Mouse (Mus musculus): ENCODE data around the gene Grn.

The Grn gene

GRCm38 (mm10) chr11:102425555-102426316 lies 4.4 kb upstream of the Grn start:
- no peak for DNase-seq (ENCODE audit: low spot score in 2 of 2)

DNA sequence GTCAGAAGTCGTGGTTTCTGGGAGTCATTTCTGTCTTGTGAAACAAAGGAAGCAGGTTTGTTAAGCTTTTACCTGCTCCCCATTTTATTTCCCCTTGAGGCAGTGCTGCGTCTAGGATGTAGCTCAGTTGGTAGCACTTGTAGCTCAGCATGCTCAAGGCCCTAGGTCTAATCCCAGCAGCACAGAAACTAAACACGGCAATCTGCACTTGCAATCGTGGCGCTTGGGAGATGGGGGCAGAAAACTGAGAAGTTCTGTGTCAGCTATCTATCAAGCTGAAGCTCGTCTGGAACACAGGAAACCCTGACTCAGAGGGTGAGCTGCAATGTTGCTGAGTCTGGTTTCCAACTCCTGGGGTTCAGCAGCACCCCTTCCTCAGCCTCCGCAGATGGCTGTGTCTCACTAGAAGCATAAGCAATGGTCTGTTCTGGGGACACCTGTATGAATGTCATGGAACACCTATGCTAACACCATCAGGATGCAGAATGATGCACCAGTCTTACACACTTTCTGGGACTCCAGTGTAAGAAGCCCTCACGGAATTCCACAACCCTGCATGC lies 1.1 kb upstream of the Grn start:
- DNase-seq (ENCODE audit: low spot score in 2 of 2): no peak

DNA sequence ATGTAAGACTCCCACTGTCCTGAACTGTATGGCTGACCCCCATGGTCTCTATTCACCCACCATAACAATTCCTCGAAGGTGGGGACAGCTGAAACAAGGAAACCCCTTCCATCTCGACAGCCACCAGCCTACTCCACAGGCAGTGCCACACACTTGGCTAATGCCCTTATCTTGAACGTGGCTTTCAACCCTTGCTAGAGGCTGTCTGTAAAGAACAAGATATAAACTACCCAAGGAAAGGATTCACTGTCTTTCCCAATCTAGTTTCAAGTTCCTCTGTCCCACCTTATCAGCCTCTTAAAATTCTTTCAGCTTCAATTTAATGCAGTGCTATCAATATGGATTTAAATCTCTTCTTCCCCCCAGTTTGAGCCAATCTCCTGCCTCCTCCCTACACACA lies 564 bp upstream of the Grn start:
- DNase-seq (ENCODE audit: low spot score in 2 of 2): no peak

DNA sequence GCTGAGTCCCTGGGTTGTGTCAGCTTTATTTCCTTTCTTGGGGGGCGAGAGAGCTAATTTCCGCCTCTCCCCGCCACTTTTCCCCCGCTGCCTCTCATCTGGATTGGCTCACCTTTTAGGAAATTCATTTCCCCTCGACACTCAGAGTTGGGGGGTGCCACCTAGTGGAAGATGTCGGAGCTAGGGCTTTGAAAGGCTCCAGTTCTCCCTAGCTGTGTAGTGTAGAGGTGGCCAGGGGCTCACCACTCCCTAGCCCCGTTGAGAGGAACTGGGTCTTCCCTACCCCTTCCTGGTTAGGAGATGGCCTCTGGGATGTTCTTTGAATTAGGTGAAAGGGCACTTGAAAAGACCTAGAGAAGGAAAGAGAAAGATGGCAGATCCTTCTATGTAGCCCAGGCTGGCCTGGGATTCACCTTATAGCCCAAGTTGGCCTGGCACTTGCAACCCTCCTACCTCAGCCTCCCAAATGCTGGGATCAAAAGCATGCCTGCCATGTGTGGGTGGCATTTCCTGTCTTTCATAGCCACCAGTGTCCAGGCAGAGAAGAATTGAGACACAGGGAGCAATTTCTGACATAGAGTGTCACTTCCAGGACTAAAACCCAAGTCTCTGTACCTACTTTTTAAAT lies 1.0 kb downstream of the Grn start:
- DNase-seq (ENCODE audit: low spot score in 2 of 2): peak; percentile 77 to 81

GRCm38 (mm10) chr11:102431728-102432114 lies 1.6 kb downstream of the Grn start:
- DNase-seq (ENCODE audit: low spot score in 2 of 2): no peak

DNA sequence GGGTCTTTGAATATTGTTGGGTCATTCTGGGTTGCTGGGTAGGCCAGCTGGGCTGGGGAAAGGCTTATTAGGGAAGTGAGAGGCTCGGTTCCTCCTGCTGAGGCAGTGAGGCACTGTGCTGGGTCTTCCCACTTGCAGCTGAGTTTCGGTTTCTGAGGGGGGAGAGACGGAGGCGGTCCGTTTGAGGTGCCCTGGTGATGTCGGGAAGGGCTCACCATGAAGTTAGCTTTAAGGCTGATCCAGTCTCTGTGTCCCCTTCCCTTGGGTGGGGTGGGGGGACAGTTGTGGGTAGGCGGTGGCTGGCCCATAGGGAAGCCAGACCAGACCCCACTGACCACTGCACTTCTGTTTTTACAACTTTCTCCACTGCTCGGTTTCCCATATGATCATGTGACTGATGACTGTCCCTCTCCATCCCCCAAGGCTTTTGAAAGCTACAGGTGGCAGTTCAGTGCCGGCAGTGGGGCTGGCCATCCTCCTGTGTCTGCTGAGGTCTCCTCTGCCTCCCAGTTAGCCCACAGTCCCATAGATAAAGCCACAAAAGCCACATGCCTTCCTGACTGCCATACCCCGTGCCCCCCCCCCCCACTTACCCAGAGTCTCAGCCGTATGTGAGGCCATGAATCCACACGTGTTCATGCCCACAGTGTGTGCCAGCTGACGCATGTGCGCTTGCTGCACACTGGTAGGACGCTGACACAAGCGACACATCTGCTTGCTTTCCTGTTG lies 2.2 kb downstream of the Grn start:
- DNase-seq (ENCODE audit: low spot score in 2 of 2): peak; percentile 88 to 89

DNA sequence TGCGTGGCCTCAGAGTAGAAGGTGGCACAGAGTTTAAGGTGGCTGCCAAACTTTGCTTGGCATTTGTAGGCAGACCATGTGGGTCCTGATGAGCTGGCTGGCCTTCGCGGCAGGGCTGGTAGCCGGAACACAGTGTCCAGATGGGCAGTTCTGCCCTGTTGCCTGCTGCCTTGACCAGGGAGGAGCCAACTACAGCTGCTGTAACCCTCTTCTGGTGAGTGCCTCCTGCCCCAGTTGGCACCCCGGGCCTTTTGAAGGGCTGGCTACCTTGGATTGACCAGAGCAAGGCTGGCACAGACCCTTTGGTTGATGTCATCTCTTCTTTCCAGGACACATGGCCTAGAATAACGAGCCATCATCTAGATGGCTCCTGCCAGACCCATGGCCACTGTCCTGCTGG lies 2.8 kb downstream of the Grn start:
- DNase-seq (ENCODE audit: low spot score in 2 of 2): no peak

DNA sequence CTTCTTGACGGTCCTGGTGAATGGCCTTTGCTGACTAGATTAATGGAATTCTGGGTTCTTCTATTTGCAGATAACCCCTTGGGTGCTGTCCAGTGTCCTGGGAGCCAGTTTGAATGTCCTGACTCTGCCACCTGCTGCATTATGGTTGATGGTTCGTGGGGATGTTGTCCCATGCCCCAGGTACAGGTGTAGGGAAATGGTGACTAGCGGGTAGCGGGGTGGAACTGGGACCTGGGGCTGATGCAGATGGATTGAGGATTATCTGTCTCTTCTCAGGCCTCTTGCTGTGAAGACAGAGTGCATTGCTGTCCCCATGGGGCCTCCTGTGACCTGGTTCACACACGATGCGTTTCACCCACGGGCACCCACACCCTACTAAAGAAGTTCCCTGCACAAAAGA lies 3.8 kb downstream of the Grn start:
- DNase-seq (ENCODE audit: low spot score in 2 of 2): no peak

DNA sequence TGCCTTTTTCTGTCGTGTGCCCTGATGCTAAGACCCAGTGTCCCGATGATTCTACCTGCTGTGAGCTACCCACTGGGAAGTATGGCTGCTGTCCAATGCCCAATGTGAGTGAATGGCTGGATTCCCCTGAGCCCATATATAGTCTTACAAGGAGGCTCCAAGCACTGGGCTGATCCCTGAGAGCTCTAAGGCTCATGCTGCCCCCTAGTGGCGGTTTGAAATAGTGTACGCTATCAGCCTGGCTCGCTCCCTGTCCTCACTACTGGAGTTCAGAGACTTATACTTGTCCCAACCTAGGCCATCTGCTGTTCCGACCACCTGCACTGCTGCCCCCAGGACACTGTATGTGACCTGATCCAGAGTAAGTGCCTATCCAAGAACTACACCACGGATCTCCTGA lies 4.3 kb downstream of the Grn start:
- peak; percentile 73 to 76 for DNase-seq (ENCODE audit: low spot score in 2 of 2)

- DNase-seq (ENCODE audit: low spot score in 2 of 2): no peak
Measured at GRCm38 (mm10) chr11:102434816-102435705, 4.9 kb downstream of the Grn start.

GRCm38 (mm10) chr11:102435754-102436470 lies 5.8 kb downstream of the Grn start:
- DNase-seq (ENCODE audit: low spot score in 2 of 2): no peak

DNA sequence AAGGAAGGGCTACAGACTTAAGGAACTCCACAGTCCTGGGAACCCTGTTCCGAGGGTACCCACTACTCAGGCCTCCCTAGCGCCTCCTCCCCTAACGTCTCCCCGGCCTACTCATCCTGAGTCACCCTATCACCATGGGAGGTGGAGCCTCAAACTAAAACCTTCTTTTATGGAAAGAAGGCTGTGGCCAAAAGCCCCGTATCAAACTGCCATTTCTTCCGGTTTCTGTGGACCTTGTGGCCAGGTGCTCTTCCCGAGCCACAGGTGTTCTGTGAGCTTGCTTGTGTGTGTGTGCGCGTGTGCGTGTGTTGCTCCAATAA lies 6.3 kb downstream of the Grn start:
- DNase-seq (ENCODE audit: low spot score in 2 of 2): no peak

DNA sequence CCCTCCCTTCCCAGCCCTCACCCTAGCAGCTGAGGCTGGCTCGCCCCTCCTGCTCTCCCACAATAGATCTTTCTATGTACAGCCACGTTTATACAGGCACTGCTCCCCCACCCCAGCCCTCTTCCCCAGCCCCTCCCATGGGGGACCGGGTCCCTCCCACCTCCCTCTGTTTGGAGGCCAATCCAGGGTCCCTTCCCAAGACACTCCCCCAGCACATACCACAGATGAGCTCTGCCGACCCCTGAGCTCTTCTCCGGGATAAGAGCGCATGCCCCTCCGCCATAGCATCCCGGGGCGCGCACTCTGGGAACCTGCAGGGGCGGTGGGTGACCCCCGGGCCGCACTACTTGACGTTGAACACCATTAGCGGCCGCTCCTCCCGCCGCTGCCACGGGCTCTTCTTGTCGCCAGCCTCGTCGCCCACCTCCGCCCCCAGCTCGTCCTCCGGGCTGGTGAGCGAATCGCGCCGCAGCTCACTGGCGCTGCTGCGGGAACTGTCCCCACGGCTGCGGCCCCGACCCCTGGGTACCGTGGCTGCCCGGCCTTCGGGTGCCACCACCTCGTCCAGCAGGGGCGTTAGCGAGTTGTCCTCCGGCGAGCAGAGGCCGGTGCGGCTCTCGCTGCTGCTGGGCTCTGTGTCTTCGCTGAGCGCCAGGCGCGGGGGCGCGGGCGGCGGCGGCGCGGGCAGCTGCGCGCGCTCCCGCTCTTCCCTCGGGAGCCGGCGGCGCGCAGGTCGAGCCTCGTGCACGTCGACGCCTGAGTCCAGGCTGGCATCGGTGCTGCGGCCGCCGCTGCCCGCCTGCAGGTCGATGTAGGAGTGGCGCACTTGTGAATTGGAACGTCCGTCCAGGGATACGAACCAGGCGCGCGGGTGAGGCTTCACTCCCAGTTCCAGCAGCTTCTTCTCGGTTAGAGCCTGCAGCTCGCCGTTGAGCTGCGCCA lies 7.3 kb downstream of the Grn start:
- no peak for DNase-seq (ENCODE audit: low spot score in 2 of 2)

DNA sequence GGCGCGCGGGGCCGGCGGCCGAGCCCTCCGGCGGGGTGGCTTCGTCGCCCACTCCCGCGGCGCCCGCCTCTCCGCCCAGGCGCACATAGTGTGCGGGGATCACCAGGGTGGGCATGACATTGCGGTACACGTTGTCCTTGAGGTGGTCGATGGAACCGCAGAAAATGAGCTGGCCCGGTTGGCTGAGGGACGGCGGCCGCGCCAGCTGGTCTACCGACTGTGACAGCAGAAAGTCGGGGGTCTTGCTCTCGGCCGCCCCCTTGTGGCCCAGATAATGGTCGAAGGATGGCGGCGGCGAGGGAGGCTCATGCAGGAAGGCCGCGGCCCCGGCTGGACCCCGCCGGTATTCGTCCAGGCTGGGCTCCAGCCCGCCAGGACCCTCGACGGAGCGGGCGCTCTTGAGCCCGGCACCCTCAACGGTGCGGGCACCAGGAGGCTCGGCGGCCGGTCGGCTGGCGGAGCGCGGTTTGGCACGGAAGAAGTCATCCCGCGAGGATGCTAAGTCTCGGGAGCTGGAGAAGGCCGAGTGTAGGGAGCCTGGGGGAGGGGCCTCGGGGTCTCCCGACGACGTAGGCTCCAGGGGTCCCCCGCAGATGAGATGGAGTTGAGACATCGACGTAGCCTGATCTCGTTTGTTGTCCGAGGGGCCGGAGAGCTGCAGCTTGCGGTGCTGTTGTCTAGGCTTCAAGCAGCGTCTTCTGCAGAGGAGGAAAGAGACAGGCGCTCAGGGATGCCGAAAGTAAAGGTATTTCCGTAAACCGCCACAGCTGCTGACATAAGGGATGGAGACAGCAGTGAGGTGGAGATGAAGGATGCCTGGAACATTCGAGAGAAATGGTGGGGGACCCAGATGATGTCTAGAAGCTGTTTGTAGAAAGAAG lies 8.3 kb downstream of the Grn start:
- DNase-seq (ENCODE audit: low spot score in 2 of 2): peak in 1 of 2 experiments; percentile 47

- no peak for DNase-seq (ENCODE audit: low spot score in 2 of 2)
Measured at GRCm38 (mm10) chr11:102439093-102440082, 9.3 kb downstream of the Grn start.

- no peak for DNase-seq (ENCODE audit: low spot score in 2 of 2)
Measured at GRCm38 (mm10) chr11:102440255-102440654, 10.1 kb downstream of the Grn start.

GRCm38 (mm10) chr11:102441434-102441833 lies 11.3 kb downstream of the Grn start:
- no peak for DNase-seq (ENCODE audit: low spot score in 2 of 2)

GRCm38 (mm10) chr11:102442089-102442488 lies 12.0 kb downstream of the Grn start:
- DNase-seq (ENCODE audit: low spot score in 2 of 2): no peak

Data from spleen, postnatal 36 days (tissue).